Mouse (Mus musculus): ENCODE results near the gene Prpsap1.
A peak's percentile ranks its signal among the peaks of the same experiment; 100 is the strongest.

Gene Prpsap1

GRCm38 (mm10) chr11:116493795-116494252 is at the start of gene Prpsap1:
TSS of gene Prpsap1 (minus strand) at chr11:116494202.
- DNase-seq (ENCODE audit: low read depth): peak; percentile 83

DNA sequence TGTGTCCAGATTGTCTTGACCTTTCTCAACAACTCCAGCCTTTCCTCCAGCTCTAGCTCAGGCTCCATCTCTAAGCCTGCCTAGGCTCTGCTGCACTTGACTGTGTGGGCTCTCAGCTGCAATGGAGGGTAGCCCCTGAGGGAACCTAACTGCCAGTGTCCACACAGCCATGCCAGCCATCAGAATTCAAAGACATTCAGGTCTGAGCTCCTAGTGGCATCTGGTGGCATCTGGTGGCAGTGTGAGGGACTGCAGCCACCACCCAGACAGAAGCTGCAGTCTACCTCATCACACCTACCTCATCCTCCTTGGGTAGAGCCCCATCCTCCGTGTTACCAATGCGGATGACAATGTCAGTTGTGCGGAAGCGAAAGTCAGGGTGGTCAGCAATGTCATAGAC is 49.1 kb upstream of the Prpsap1 start:
- DNase-seq (ENCODE audit: low read depth): peak; percentile 64

- DNase-seq (ENCODE audit: low read depth): no peak
Observed at GRCm38 (mm10) chr11:116541183-116541582, 47.2 kb upstream of the Prpsap1 start.

GRCm38 (mm10) chr11:116538142-116538735 is 44.2 kb upstream of the Prpsap1 start:
- no peak for DNase-seq (ENCODE audit: low read depth)

GRCm38 (mm10) chr11:116537388-116537787 is 43.4 kb upstream of the Prpsap1 start:
- DNase-seq (ENCODE audit: low read depth): no peak

DNA sequence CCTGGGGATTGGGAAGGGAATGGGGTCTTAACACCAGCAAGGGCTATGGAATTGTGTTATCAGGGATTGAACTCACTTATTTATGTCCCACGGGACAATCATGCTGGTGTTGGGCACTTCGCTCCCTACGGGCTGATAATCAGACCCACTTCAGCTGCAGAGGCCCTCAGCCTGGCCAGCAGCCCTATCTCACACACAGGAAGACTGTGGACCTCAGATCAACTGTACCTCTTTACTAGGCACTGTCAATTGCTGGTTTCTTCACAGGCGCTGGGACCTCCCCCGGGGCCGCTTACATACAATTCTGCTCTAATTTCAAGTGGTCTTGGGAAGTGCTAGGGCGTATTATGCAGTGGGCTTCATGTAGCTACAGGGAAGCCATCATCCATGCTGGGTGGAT is 42.7 kb upstream of the Prpsap1 start:
- DNase-seq (ENCODE audit: low read depth): no peak

DNA sequence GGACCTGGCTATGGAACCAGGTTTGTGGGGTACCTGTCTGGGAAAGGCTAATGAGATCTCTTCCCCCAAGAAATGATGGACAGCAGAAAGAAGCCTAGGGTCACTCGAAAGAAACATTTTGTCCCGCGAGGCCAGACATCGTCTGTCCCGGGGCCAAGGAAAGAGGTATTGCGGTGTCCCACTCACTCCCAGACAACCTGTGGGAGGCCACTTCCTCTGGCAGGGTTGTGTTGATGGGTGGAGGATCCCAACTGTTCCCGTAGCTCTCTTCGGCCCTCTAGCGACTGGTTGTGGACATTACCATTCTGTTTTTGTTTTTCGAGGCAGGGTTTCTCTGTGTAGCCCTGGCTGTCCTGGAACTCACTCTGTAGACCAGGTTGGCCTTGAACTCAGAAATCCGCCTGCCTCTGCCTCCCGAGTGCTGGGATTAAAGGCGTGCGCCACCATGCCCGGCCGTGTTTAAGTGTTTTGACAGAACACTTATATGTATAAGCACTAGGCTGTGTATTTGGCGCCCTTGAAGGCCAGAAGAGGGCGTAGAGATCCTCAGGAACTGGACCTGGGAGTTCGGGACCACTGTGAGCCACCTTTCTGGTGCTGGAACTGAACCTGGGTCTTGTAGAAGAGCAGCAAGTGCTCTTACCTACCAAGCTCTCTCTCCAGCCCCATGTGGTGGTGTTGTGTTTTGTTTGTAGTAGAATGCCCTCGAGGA is 40.3 kb upstream of the Prpsap1 start:
- peak; percentile 91 for DNase-seq (ENCODE audit: low read depth)

GRCm38 (mm10) chr11:116533341-116534153 is 39.5 kb upstream of the Prpsap1 start:
- peak; percentile 63 for DNase-seq (ENCODE audit: low read depth)

DNA sequence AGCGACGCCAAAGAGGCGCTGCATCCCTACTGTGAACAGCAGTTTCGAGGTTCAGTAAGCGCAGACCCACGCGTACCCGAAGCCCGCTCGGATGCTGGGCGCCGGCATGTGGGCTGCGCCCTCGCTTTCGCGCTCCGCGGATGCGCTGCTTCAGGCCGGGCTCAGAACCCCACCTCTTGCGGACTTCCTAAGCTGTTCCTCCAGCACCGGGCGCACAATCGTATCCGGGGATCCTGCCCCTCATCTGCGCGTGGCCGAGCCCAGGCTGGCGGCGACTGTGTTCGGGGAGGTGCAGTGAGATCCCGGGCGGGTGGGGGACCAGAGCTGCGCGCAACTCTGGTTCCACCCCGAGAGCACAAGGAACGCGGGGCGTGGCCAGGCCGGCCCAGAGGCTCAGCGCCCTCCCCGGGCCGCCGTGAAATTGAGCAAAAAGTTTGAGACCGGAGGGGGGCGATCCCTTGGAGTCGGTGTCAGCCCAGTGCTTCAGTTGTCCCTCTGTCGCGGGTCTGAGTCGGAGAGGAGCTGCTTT is 38.9 kb upstream of the Prpsap1 start:
- DNase-seq (ENCODE audit: low read depth): peak; percentile 91

GRCm38 (mm10) chr11:116532262-116532809 is 38.3 kb upstream of the Prpsap1 start:
- peak; percentile 76 for DNase-seq (ENCODE audit: low read depth)

DNA sequence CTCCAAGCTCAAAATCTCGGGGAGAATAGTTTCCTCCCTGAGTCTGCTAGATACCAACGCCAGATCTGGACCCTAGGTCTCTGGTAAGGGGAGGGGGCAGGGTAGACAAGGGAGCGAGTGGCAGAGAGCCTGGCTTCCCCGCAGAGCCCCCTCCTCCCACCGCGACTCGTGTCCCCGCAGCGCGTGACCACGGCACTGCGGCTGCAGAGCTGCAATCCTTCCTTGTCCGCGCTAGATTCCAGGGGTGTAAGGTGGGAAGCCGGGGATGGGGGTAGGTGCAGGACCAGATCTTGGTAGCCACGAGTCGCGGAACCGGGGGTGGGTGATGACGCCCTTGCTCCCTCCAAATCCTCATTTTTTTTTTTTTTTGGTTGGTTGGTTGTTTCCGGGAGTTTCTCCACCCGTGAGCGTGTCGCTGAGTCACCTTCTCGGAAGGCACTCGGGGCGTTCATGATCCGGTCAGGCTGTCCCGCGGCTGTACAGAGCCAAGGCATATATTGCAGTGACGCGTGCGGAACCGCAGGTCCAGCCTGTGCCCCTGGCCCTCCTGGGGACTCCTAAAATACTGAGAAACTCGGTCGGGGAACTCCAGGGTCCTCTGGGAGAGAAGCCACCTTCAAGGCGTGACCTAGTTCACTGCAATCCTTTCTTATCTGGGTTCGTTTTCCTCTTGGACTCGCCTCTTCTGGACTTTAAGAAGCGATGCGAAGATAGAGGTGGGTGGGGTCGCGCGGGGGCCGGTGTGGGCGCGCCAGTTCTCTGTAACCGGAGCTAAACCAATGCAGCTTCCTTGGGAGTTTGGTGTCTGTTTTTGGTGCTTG is 37.6 kb upstream of the Prpsap1 start:
- DNase-seq (ENCODE audit: low read depth): peak; percentile 49

DNA sequence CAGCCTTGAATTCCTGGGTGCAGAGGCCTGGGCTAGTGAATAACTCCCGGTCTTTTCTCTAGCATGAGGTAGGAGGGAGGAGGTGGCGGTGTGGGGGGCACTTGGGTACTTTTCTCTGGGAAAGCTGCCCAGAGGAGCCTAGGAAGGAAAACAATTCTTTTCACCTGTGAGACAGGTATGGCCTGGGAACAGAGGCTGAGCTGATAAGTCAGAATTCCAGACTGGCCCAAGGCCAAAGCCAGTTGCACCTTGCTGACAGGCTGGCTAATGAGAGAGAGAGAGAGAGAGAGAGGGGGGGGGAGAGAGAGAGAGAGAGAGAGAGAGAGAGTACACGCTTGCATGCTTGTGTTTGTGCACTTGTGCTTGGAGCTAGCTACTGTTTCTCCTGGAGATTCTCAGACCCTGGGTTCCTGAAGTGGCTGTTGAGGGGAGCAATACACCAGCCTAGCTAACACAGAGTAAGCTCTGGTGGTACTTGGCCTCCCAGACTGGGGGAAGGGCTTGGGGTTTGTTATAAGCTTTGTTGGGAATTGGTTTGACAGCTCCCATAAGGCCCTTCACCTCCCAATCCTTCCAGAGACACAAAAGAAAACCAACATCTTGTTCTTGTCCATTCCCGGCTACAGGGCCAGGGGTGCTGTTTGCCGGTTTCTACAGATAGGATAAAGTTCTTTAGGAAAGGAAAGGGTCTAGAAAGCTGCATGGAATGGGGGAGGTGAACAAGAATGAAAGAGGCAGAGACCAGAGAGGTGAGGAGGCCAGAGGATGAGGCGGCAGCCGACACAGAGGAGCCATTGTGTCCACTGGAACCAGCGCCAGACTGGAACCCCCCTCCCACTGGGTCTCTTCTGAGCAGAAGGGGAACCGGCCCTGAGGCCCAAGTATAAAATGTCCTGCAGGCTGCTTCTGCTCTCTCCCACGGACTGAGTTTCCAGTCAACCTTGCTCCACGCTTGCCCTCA is 36.5 kb upstream of the Prpsap1 start, which contains the start of gene Sphk1:
Gene Sphk1, plus strand, starts transcription at position 739 of the 961 bp plus-strand sequence.
- DNase-seq (ENCODE audit: low read depth): no peak

DNA sequence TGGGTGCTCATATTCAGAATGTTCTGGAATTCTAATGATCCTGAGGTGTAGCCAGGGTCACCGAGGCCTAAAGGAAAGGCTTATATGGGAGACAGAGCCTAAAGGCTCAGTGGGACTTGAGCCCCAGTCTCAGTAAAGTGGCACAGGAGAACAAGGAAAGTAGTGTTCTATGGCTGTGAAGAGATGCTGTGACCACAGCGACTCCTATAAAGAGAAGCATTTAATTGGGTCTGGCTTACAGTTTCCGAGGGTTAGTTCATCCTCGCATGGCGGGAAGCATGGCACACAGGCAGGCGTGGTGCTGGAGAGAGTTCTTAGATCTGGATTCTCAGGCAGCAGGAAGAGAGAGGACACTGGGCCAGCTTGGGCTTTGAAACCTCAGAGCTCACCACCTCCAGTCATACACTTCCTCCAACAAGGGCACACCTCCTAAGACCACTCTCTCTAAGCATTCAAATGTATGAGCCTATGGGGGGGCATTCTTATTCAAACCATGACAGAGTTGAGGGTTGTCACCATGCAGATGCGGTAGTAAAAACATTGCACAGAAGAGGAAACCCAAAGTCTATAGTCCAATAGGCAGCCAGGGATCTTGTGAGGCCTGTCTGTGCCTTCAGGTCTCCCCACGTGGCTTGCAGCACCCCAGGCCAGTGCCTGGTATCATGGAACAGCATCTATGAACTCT is 34.8 kb upstream of the Prpsap1 start:
- DNase-seq (ENCODE audit: low read depth): no peak

DNA sequence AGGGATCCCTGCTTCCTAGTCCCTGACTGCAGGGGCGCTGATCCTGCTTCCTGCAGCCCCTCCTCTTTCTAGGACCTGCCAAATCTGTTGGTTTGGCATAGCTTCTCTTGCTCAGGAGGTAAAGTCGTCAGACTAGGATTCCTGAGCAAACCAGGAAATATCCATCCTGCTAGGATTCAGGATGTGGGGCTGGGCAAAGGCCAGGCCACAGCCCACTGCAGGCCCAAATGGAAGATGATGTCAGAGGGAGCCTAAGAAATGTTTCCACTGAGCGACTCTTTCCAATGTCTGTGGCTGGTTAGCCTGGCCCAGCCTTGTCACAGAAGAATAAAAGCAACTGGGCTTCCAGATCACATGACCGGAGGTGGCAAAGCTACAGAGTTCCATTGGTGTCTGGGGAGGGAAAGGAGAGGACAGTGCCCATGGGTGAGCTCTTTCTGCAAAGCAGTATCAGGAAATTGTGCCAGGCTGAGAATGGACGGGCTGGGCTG is 29.7 kb upstream of the Prpsap1 start:
- DNase-seq (ENCODE audit: low read depth): peak; percentile 88

DNA sequence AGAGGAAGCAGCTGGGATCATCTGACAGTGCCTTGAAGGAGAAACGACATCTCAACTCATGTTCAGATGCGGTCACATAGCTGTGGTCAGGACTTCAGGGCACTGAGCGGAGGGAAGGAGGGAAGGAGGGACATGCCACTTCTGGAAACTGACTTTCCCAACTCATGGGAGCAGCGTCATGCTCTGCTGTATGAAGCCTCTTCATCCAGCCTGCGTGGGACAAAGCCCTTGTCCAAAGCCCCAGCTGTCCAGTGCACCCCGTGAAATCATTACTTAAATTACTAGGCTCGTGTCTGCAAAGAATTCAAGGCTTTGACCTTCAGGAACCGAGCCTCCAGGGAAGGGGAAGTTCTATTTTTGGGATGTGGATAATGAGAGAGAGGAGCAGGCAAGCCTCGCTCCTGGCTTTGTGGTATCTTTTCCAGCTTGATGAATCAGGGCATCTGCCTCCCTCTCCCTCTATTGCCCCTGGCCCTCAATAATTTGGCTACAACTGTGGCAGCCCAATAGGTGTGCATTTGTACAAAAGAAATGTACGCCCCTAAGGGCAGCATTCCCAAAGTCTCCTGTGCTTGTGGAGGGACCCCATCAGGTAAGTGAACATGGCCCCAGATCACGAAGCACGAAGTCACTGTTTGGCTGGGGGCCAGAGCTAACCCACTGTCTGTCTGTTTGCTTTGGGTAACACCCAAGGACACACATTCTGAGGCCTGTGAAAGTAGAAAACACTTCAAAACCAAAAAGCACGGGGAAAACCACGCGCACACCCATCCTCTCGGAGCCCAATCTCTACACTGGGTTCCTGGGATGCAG is 29.1 kb upstream of the Prpsap1 start:
- DNase-seq (ENCODE audit: low read depth): peak; percentile 67

- no peak for DNase-seq (ENCODE audit: low read depth)
Observed at GRCm38 (mm10) chr11:116522046-116522445, 28.0 kb upstream of the Prpsap1 start.

DNA sequence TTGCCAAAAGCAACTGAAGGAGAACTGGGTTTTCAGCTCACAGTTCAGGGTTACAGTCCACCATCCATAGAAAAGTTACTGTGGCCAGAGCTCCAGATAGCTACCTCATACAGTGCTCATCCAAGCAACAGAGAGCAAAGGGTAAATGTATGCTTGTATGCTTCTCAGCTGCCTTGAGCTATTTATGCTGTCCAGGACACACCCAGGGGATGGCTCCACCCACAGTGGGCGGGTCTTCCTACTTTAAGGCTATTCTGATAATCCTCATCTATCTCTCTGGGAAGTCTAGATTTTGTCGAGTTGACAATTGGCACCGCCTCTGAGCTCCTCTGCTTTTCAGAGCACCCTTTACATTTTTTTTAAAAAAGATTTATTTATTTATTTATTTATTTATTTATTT is 27.1 kb upstream of the Prpsap1 start:
- peak; percentile 55 for DNase-seq (ENCODE audit: low read depth)

GRCm38 (mm10) chr11:116518482-116518881 is 24.5 kb upstream of the Prpsap1 start:
- DNase-seq (ENCODE audit: low read depth): peak; percentile 86
